Mouse (Mus musculus) hindbrain, embryonic 15.5 days (tissue): ENCODE data around the gene Tgoln1. TPM values are rescaled to one million over a fixed set of nuclear protein-coding genes. Genes with fewer than 3 reads are reported as not detected.

ENCODE experiments used
- ATAC-seq: fragments of 200-750 bp; cut with Nextera tagmentation; 2 replicates; pipeline ENCODE4 v1.8.0; 2017; ENCODE audit warnings: low read depth, moderate number of reproducible peaks, moderate TSS enrichment; ENCODE audit not compliant: low FRiP score
- H3K27ac ChIP-seq: fragments of 300-500 bp; sonication (generic); replicated peaks from 2 replicates; pipeline ENCODE4 v1.5.1; 2015; ENCODE audit warnings: mild to moderate bottlenecking, inconsistent platforms
- H3K27me3 ChIP-seq: fragments of 300-500 bp; sonication (generic); 2 replicates; pipeline ENCODE4 v1.6.1; 2015; ENCODE audit warnings: control low read depth, inconsistent platforms
- H3K36me3 ChIP-seq: fragments of 300-500 bp; sonication (generic); 2 replicates; pipeline ENCODE4 v1.6.1; 2015; ENCODE audit warnings: control low read depth, inconsistent platforms
- H3K4me1 ChIP-seq: fragments of 300-500 bp; sonication (generic); replicated peaks from 2 replicates; pipeline ENCODE4 v1.6.1; 2015; ENCODE audit warnings: control low read depth, inconsistent platforms
- H3K4me2 ChIP-seq: fragments of 300-500 bp; sonication (generic); 2 replicates; pipeline ENCODE4 v1.6.1; 2015; ENCODE audit warnings: moderate library complexity, mild to moderate bottlenecking, inconsistent platforms
- H3K4me3 ChIP-seq: fragments of 300-500 bp; sonication (generic); 2 replicates; pipeline ENCODE4 v1.5.1; 2015; ENCODE audit warnings: mild to moderate bottlenecking, inconsistent platforms
- H3K9ac ChIP-seq: fragments of 300-500 bp; sonication (generic); 2 replicates; pipeline ENCODE4 v1.6.1; 2015; ENCODE audit warnings: inconsistent platforms
- H3K9me3 ChIP-seq: fragments of 300-500 bp; sonication (generic); 2 replicates; pipeline ENCODE4 v1.6.1; 2016; ENCODE audit warnings: control low read depth, inconsistent platforms
- WGBS: fragments of 180-500 bp; shearing (Covaris S2); methylation state at CpG from one replicate; pipeline ENCODE4 v1.1.7; 2015; 5-methylcytosine and 5-hydroxymethylcytosine counted together
- polyA plus RNA-seq: library from polyadenylated mRNA; unstranded; fragments of >200 nt; fragmentation: Nextera tagmentation; extraction: Ambion mirVana; gene quantifications from 2 replicates; pipeline ENCODE4 v1.2.1, GENCODE M21; 2015

The Tgoln1 gene
- polyA plus RNA-seq, 1 experiment from 2014 or later = 34.6 TPM

- Histone ChIP-seq H3K9ac (no peak overlapping the region), H3K4me3 (no peak overlapping the region), H3K4me2 (no peak overlapping the region), H3K4me1 (0 out of 2 replicates have a peak, but pooled peaks cover 1% of the 10 kb centered on the region), H3K27me3 (no peaks in the 10 kb centered on the region), H3K9me3 (no peaks in the 10 kb centered on the region), H3K27ac (no peak overlapping the region), H3K36me3 (no peaks in the 10 kb centered on the region)
- 54% methylated on average over 12 of the region's 12 CpGs for WGBS
- ATAC-seq = no peak
Observed at GRCm38 (mm10) chr6:72648002-72648595, 31.3 kb upstream of the Tgoln1 start.

GRCm38 (mm10) chr6:72647383-72647820 is 30.6 kb upstream of the Tgoln1 start:
- 59% methylated on average over 10 of the region's 10 CpGs for WGBS

GRCm38 (mm10) chr6:72645364-72645763 is 28.6 kb upstream of the Tgoln1 start:
- H3K36me3 ChIP-seq = no peaks in the 10 kb centered on the region
- no peak overlapping the region for H3K9ac ChIP-seq
- H3K4me2 ChIP-seq = no peak overlapping the region
- H3K9me3 ChIP-seq = no peaks in the 10 kb centered on the region
- H3K27me3 ChIP-seq = no peaks in the 10 kb centered on the region
- no peak overlapping the region for H3K27ac ChIP-seq
- H3K4me1 ChIP-seq = no peaks in the 10 kb centered on the region
- H3K4me3 ChIP-seq = no peak overlapping the region
- no peak for ATAC-seq
- 68% methylated on average over 7 of the region's 7 CpGs for WGBS

More at GRCm38 (mm10) chr6:72647383-72647820, 30.6 kb upstream of the Tgoln1 start:
- Histone ChIP-seq H3K36me3 (no peaks in the 10 kb centered on the region), H3K4me2 (no peak overlapping the region), H3K9ac (no peak overlapping the region), H3K27me3 (no peaks in the 10 kb centered on the region), H3K4me3 (no peak overlapping the region), H3K9me3 (no peaks in the 10 kb centered on the region), H3K4me1 (no peaks in the 10 kb centered on the region), H3K27ac (no peak overlapping the region)
- ATAC-seq = peak; percentile 79

- ATAC-seq = no peak
- WGBS = 81% methylated on average over 4 of the region's 4 CpGs
- no peaks in the 10 kb centered on the region for H3K36me3 ChIP-seq
Observed at GRCm38 (mm10) chr6:72644576-72644975, 27.8 kb upstream of the Tgoln1 start.

GRCm38 (mm10) chr6:72641218-72641954 is 24.6 kb upstream of the Tgoln1 start:
- ATAC-seq = no peak
- no peaks in the 10 kb centered on the region for H3K27me3 ChIP-seq
- H3K4me3 ChIP-seq = no peak overlapping the region
- WGBS = 82% methylated on average over 18 of the region's 18 CpGs
- no peaks in the 10 kb centered on the region; the same call in 1 of the 2 replicates for H3K4me1 ChIP-seq
- H3K27ac ChIP-seq = no peak overlapping the region
- H3K36me3 ChIP-seq = no peaks in the 10 kb centered on the region
- no peak overlapping the region for H3K9ac ChIP-seq
- no peaks in the 10 kb centered on the region for H3K9me3 ChIP-seq
- H3K4me2 ChIP-seq = no peak overlapping the region

More at GRCm38 (mm10) chr6:72644576-72644975, 27.8 kb upstream of the Tgoln1 start:
- H3K27me3 ChIP-seq = no peaks in the 10 kb centered on the region
- no peak overlapping the region for H3K27ac ChIP-seq
- no peak overlapping the region for H3K4me3 ChIP-seq
- H3K4me1 ChIP-seq = no peaks in the 10 kb centered on the region
- H3K9ac ChIP-seq = no peak overlapping the region
- H3K9me3 ChIP-seq = no peaks in the 10 kb centered on the region
- no peak overlapping the region for H3K4me2 ChIP-seq

GRCm38 (mm10) chr6:72636940-72637339 is 20.1 kb upstream of the Tgoln1 start:
- H3K4me1 ChIP-seq = no peaks in the 10 kb centered on the region; the same call in 1 of the 2 replicates
- H3K9ac ChIP-seq = no peak overlapping the region
- H3K4me2 ChIP-seq = no peak overlapping the region
- 82% methylated on average over 3 of the region's 3 CpGs for WGBS
- H3K4me3 ChIP-seq = no peak overlapping the region
- ATAC-seq = no peak
- no peaks in the 10 kb centered on the region for H3K27me3 ChIP-seq
- H3K27ac ChIP-seq = no peak overlapping the region
- no peaks in the 10 kb centered on the region for H3K9me3 ChIP-seq
- no peaks in the 10 kb centered on the region for H3K36me3 ChIP-seq

GRCm38 (mm10) chr6:72635760-72636431 is 19.1 kb upstream of the Tgoln1 start:
- 50% methylated on average over 12 of the region's 12 CpGs for WGBS
- H3K4me1 ChIP-seq = no peaks in the 10 kb centered on the region; the same call in 1 of the 2 replicates
- no peak overlapping the region for H3K27ac ChIP-seq
- no peak overlapping the region for H3K4me2 ChIP-seq
- no peak overlapping the region for H3K9ac ChIP-seq
- peak; percentile 49; the same call in 1 of the 2 replicates for ATAC-seq
- no peak overlapping the region for H3K4me3 ChIP-seq
- H3K36me3 ChIP-seq = no peaks in the 10 kb centered on the region
- no peaks in the 10 kb centered on the region for H3K9me3 ChIP-seq
- H3K27me3 ChIP-seq = no peaks in the 10 kb centered on the region

- Histone ChIP-seq H3K27me3 (no peaks in the 10 kb centered on the region), H3K27ac (no peak overlapping the region), H3K9me3 (no peaks in the 10 kb centered on the region), H3K36me3 (no peaks in the 10 kb centered on the region), H3K4me3 (no peak overlapping the region), H3K4me2 (no peak overlapping the region), H3K9ac (no peak overlapping the region), H3K4me1 (no peaks in the 10 kb centered on the region; the same call in 1 of the 2 replicates)
- WGBS = 79% methylated on average over 10 of the region's 10 CpGs
- no peak for ATAC-seq
Observed at GRCm38 (mm10) chr6:72634311-72634710, 17.5 kb upstream of the Tgoln1 start.

- Histone ChIP-seq H3K9ac (no peak overlapping the region), H3K4me3 (no peak overlapping the region), H3K4me2 (no peak overlapping the region), H3K4me1 (no peaks in the 10 kb centered on the region; the same call in 1 of the 2 replicates), H3K36me3 (no peaks in the 10 kb centered on the region), H3K9me3 (no peaks in the 10 kb centered on the region), H3K27me3 (no peaks in the 10 kb centered on the region), H3K27ac (no peak overlapping the region)
- 65% methylated on average over 6 of the region's 6 CpGs for WGBS
- ATAC-seq = no peak
Observed at GRCm38 (mm10) chr6:72631700-72632099, 14.9 kb upstream of the Tgoln1 start.

- H3K4me3 ChIP-seq = no peak overlapping the region
- no peaks in the 10 kb centered on the region for H3K9me3 ChIP-seq
- H3K36me3 ChIP-seq = no peaks in the 10 kb centered on the region
- no peak overlapping the region for H3K4me2 ChIP-seq
- no peak overlapping the region for H3K27ac ChIP-seq
- H3K9ac ChIP-seq = no peak overlapping the region
- no peaks in the 10 kb centered on the region for H3K27me3 ChIP-seq
- no peak for ATAC-seq
- H3K4me1 ChIP-seq = no peaks in the 10 kb centered on the region
- 90% methylated on average over 14 of the region's 14 CpGs for WGBS
Observed at GRCm38 (mm10) chr6:72630961-72631360, 14.2 kb upstream of the Tgoln1 start.

GRCm38 (mm10) chr6:72630370-72630769 is 13.6 kb upstream of the Tgoln1 start:
- ATAC-seq = no peak

GRCm38 (mm10) chr6:72627276-72627675 is 10.5 kb upstream of the Tgoln1 start:
- Histone ChIP-seq H3K36me3 (no peaks in the 10 kb centered on the region), H3K9ac (no peak overlapping the region), H3K27me3 (no peaks in the 10 kb centered on the region), H3K4me1 (no peaks in the 10 kb centered on the region), H3K9me3 (no peaks in the 10 kb centered on the region), H3K4me3 (no peak overlapping the region), H3K27ac (no peak overlapping the region), H3K4me2 (no peak overlapping the region)
- ATAC-seq = no peak
- WGBS = 84% methylated on average over 16 of the region's 16 CpGs

More at GRCm38 (mm10) chr6:72630370-72630769, 13.6 kb upstream of the Tgoln1 start:
- Histone ChIP-seq H3K27ac (no peak overlapping the region), H3K36me3 (no peaks in the 10 kb centered on the region), H3K4me2 (no peak overlapping the region), H3K27me3 (no peaks in the 10 kb centered on the region), H3K9ac (no peak overlapping the region), H3K9me3 (no peaks in the 10 kb centered on the region), H3K4me1 (no peaks in the 10 kb centered on the region), H3K4me3 (no peak overlapping the region)
- WGBS = 85% methylated on average over 2 of the region's 2 CpGs
